Mouse (Mus musculus) embryonic fibroblast, embryonic 13.5 days (primary cell): ENCODE measurements at regions not wholly inside any gene's neighbourhood (a gene's known extent, or its start where the extent isn't known, plus 50 kb on each side); places are given as distances from the start of the nearest gene placed in this dataset.

ENCODE experiments used
- CTCF ChIP-seq: IDR thresholded peaks from 2 replicates; pipeline ENCODE4 v1.5.1; 2011; ENCODE audit warnings: mild to moderate bottlenecking, control low read depth, low read length, moderate library complexity, borderline replicate concordance; ENCODE audit not compliant: insufficient read depth
- POLR2A ChIP-seq: IDR thresholded peaks from 2 replicates; pipeline ENCODE4 v1.6.1; 2011; ENCODE audit warnings: low read depth, mild to moderate bottlenecking, control low read depth, low read length, moderate library complexity

DNA sequence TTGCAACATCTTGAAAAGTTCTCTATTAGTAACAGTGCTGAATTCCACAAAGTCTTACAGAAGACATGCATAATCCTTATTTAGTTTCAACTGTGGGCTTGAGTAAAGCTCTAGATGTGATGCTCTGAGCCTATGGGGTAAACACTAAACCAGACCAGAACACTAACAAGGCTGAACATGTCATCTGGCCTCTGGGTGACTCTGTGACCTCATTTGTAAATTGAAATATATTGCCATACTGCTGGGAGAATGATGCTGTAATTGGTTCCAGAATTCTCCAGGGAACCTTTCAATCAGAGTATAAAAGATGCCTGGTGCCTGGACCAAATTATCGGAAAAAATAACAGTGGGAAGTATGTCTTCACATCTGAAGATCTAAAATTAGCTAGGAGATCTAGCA lies 309.9 kb upstream of the Megf9 start:
- TF ChIP-seq CTCF = no peak
- TF ChIP-seq POLR2A = no peak
